Mouse (Mus musculus): ENCODE data around the gene Zbp1.

- no peak for TF ChIP-seq POLR2A (IDR thresholded peaks at IDR 0.05; ENCODE audit: borderline replicate concordance, extremely low read depth, low read depth, low read length)
- no peak for TF ChIP-seq CTCF (IDR thresholded peaks at IDR 0.05; ENCODE audit: insufficient read depth, low read length)
These were observed 39.7 kb downstream of the Zbp1 start for GRCm38 (mm10) chr2:173179046-173179445.

All from lung, adult 2 months (tissue).